Mouse (Mus musculus) stomach, postnatal 0 days (tissue): ENCODE measurements around the gene Pax1. TPM values are rescaled to one million over a fixed set of nuclear protein-coding genes. Genes with fewer than 3 reads are reported as not detected.

Source experiments
- ATAC-seq: fragments of 200-750 bp; cut with Nextera tagmentation; 2 replicates; pipeline ENCODE4 v1.8.0; 2017; ENCODE audit not compliant: low FRiP score, low TSS enrichment
- DNase-seq: peaks from one replicate; pipeline ENCODE4 v3.0.0-alpha.2; 2016; ENCODE audit warnings: low spot score
- H3K27ac ChIP-seq: fragments of 300-500 bp; sonication (generic); replicated peaks from 2 replicates; pipeline ENCODE4 v1.5.1; 2014; ENCODE audit warnings: mild to moderate bottlenecking, control low read depth
- H3K27me3 ChIP-seq: fragments of 300-500 bp; sonication (generic); 2 replicates; pipeline ENCODE4 v1.6.1; 2014; ENCODE audit warnings: low read length; ENCODE audit not compliant: control insufficient read depth, insufficient read depth
- H3K36me3 ChIP-seq: fragments of 300-500 bp; sonication (generic); 2 replicates; pipeline ENCODE4 v1.6.1; 2014; ENCODE audit warnings: low read length, mixed read lengths; ENCODE audit not compliant: control insufficient read depth, insufficient read depth
- H3K4me1 ChIP-seq: fragments of 300-500 bp; sonication (generic); replicated peaks from 2 replicates; pipeline ENCODE4 v1.6.1; 2014; ENCODE audit warnings: antibody characterized with exemption; ENCODE audit not compliant: control insufficient read depth, insufficient read depth
- H3K4me2 ChIP-seq: fragments of 300-500 bp; sonication (generic); replicated peaks from 2 replicates; pipeline ENCODE4 v1.6.1; 2014; ENCODE audit warnings: low read depth, mild to moderate bottlenecking, control low read depth, moderate library complexity
- H3K4me3 ChIP-seq: fragments of 300-500 bp; sonication (generic); 2 replicates; pipeline ENCODE4 v1.5.1; 2014; ENCODE audit warnings: low read depth, low read length, control low read depth
- H3K9ac ChIP-seq: fragments of 300-500 bp; sonication (generic); 2 replicates; pipeline ENCODE4 v1.6.1; 2014; ENCODE audit warnings: mild to moderate bottlenecking, low read length, control low read depth, mixed read lengths
- H3K9me3 ChIP-seq: fragments of 300-500 bp; sonication (generic); 2 replicates; pipeline ENCODE4 v1.6.1; 2016; ENCODE audit warnings: low read length; ENCODE audit not compliant: control insufficient read depth
- CTCF ChIP-seq: IDR thresholded peaks from 2 replicates; pipeline ENCODE4 v1.5.1; 2016; ENCODE audit warnings: antibody characterized with exemption, low read depth, mild to moderate bottlenecking, moderate library complexity
- EP300 ChIP-seq: optimal IDR thresholded peaks from 2 replicates; pipeline ENCODE3; 2016; ENCODE audit warnings: antibody characterized with exemption
- WGBS: fragments of 180-500 bp; shearing (Covaris S2); extraction: QIAGEN DNeasy Blood & Tissue Kit; methylation state at CpG from one replicate; pipeline ENCODE4 v1.1.7; 2014; 5-methylcytosine and 5-hydroxymethylcytosine counted together
- polyA plus RNA-seq: library from polyadenylated mRNA; unstranded; fragments of >200 nt; fragmentation: Nextera tagmentation; extraction: Ambion mirVana; gene quantifications from 2 replicates; pipeline ENCODE4 v1.2.1, GENCODE M21; 2015

Pax1 gene
- polyA plus RNA-seq, 1 experiment from 2014 or later, result not detected

DNA sequence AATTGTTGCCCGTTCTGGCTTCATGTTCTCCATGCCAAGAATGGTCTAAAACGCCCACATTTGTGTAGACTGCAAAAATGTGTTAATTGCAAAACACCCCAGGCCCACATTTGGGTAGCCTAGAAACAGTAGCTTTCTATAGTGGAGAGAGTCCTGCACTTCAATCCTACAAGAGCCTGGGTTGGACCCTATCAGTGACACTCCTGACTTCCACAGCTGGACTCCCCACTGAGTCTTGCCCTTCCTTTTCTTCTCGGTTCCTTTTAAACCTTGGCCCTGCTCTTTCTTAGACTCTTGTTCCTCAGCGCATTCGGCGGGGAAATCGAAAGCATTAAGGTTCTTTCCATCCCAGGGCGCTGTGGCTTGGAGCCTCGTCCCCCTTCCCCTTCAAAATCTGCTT lies 7.8 kb downstream of the Pax1 start:
- no peak overlapping the region for H3K4me3 ChIP-seq

DNA sequence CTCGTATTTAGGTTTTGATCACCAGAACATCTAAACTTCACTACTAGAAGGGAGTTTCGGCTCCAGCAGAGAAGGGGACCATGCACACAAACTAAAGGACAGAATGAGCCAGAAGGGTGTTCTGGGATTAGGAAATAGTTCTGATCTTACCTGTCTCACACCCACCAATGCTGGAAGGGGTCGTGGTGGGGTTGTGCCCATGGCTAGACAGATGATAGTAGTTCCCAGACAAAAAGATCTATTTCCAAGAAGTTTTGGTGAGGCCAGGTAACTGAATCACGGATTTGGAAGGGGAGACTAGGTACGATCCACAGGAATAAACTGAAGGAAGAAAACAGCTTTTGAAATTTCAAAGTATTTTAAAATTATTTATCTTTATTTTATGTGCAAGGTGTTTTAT lies 8.4 kb downstream of the Pax1 start:
- H3K9ac ChIP-seq, result no peak overlapping the region
- DNase-seq (no peak), ATAC-seq (no peak)
- H3K9me3 ChIP-seq, result no peaks in the 10 kb centered on the region
- no peaks in the 10 kb centered on the region for H3K36me3 ChIP-seq
- WGBS, result 12% methylated on average over 5 of the region's 5 CpGs
- no peak overlapping the region for H3K4me2 ChIP-seq
- H3K27ac ChIP-seq, result no peak overlapping the region
- peaks cover 28% of the 10 kb centered on the region; the same call in 1 of the 2 replicates for H3K27me3 ChIP-seq
- no peak overlapping the region for H3K4me3 ChIP-seq
- TF ChIP-seq CTCF (no peak), EP300 (no peak)
- H3K4me1 ChIP-seq, result no peaks in the 10 kb centered on the region

More for the DNA sequence above, 7.8 kb downstream of the Pax1 start:
- Histone ChIP-seq H3K27me3 (peaks cover 27% of the 10 kb centered on the region), H3K9ac (no peak overlapping the region), H3K9me3 (no peaks in the 10 kb centered on the region), H3K4me1 (no peaks in the 10 kb centered on the region), H3K36me3 (no peaks in the 10 kb centered on the region), H3K4me2 (no peak overlapping the region), H3K27ac (no peak overlapping the region)
- DNase-seq (no peak), ATAC-seq (no peak)
- WGBS, result 3% methylated on average over 9 of the region's 9 CpGs
- no peak for TF ChIP-seq EP300
- TF ChIP-seq CTCF, result no peak

DNA sequence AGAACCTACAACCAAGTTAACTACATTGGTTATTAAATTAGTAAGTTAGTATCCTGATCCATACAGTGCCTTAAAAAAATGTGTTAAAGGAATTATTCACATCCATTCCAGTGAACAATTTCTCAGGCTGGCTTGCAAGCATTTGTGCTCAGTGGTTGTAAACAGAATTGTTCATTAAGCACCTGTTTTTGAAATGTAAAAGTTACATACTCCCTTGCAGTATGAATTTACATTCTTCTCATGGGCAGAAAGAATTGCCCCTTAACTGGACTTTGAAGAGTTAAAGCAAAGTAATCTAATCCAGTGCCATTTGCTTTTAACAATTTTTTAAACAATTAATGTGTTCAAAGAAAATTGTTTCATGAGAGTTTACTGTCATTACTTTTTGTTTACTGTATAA lies 9.6 kb downstream of the Pax1 start:
- no peak overlapping the region for H3K4me2 ChIP-seq
- no peaks in the 10 kb centered on the region for H3K36me3 ChIP-seq
- H3K27me3 ChIP-seq, result peaks cover 25% of the 10 kb centered on the region; the same call in 1 of the 2 replicates
- H3K4me3 ChIP-seq, result no peak overlapping the region
- ATAC-seq (no peak), DNase-seq (no peak)
- H3K9ac ChIP-seq, result no peak overlapping the region
- H3K27ac ChIP-seq, result no peak overlapping the region
- H3K4me1 ChIP-seq, result no peaks in the 10 kb centered on the region
- H3K9me3 ChIP-seq, result no peaks in the 10 kb centered on the region
- TF ChIP-seq EP300 (no peak), CTCF (no peak)

DNA sequence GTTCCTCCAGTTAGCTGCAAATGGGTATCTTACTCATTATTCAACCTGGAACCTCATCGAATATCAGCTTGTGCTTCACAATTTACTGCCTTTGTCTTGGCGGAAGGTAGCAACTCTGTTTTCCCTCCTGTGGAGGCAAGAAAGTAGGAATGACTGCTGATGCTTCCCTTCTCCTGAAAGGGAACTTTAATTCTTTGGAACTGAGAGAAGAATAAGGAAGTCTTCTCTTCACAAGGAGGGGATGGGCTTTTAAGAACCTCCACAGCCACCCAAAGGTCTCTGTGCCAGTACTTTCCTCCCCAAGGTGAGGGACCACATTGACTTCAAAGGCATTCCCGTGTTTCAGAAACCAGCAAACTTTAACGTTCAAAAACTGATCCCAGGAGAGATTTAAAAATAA lies 10.1 kb downstream of the Pax1 start:
- WGBS, result 8% methylated on average over 4 of the region's 4 CpGs

DNA sequence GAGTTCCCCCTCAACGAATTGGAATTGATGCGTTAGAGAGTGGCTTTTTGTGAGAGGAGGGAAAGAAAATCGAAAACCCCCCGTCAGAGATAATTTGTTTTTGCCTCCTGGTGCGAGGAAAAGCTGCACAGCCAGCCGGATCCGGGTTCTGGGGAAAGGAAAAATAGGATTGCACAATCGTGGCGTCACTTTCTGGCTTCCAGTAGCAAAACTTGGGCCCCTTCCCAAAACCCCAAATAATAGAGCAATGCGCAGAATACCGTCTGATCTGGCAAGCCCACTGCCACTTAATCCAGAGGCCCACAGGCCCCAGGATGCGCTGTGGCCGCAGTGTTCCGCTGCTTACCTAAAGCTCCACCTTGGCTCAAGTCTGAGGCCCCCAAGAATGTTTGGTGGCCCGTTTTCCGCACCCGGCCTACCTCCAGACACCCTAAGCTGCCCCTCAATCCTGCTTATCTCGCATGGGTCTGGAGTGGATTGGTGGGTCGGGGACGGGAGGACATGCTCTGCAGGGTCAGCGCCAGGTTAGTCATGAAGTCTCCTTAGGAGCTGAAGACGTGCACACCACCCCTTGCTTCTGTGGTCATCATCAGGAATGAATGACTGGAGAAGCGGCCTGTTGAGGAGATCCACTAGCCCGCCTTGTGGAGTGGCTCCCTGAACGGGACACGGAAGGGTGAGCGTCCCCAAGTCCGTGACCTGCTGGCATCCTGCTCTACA lies 11.4 kb downstream of the Pax1 start:
- ATAC-seq, result no peak
- Histone ChIP-seq H3K27me3 (peaks cover 15% of the 10 kb centered on the region; the same call in 1 of the 2 replicates), H3K9ac (no peak overlapping the region), H3K4me3 (no peak overlapping the region), H3K4me2 (no peak overlapping the region), H3K36me3 (no peaks in the 10 kb centered on the region), H3K4me1 (no peaks in the 10 kb centered on the region), H3K9me3 (no peaks in the 10 kb centered on the region), H3K27ac (no peak overlapping the region)
- no peak for TF ChIP-seq CTCF
- TF ChIP-seq EP300, result no peak
- no peak for DNase-seq
- 2% methylated on average over 28 of the region's 28 CpGs for WGBS

More for the DNA sequence above, 10.1 kb downstream of the Pax1 start:
- H3K36me3 ChIP-seq, result no peaks in the 10 kb centered on the region
- no peak overlapping the region for H3K27ac ChIP-seq
- H3K4me3 ChIP-seq, result no peak overlapping the region
- no peak overlapping the region for H3K4me2 ChIP-seq
- TF ChIP-seq CTCF (no peak), EP300 (no peak)
- ATAC-seq, result no peak
- no peaks in the 10 kb centered on the region for H3K9me3 ChIP-seq
- H3K27me3 ChIP-seq, result peaks cover 22% of the 10 kb centered on the region; the same call in 1 of the 2 replicates
- no peak for DNase-seq
- no peak overlapping the region for H3K9ac ChIP-seq
- no peaks in the 10 kb centered on the region for H3K4me1 ChIP-seq

DNA sequence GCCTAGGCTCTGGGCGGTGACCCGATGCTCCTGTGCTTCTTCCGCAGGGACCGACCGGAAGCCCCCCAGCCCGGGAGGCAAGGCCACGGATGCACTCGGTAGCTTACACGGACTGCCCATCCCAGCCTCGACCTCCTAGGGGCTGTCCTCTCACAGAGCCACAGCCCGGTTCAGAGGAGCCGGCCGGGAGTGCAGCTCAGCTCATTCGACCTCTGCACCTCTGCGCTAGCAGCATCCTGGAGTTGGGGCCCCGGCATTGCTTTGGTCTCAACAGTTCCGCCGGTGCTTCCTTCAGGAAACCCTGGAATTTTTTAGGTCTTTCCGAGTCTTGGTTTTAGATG lies 11.9 kb downstream of the Pax1 start:
- ATAC-seq, result no peak
- DNase-seq, result no peak
- H3K4me1 ChIP-seq, result no peaks in the 10 kb centered on the region
- TF ChIP-seq EP300, result no peak
- no peak for TF ChIP-seq CTCF
- H3K36me3 ChIP-seq, result no peaks in the 10 kb centered on the region
- peaks cover 11% of the 10 kb centered on the region; the same call in 1 of the 2 replicates for H3K27me3 ChIP-seq
- WGBS, result under 1% methylated on average over 19 of the region's 19 CpGs
- no peak overlapping the region for H3K9ac ChIP-seq
- no peak overlapping the region for H3K4me2 ChIP-seq
- H3K27ac ChIP-seq, result no peak overlapping the region
- no peak overlapping the region for H3K4me3 ChIP-seq
- H3K9me3 ChIP-seq, result no peaks in the 10 kb centered on the region
